Mouse (Mus musculus): ENCODE data around the gene Zan. TPM values are rescaled to one million over a fixed set of nuclear protein-coding genes. Genes with fewer than 3 reads are reported as not detected.
A peak's percentile ranks its signal among the peaks of the same experiment; 100 is the strongest.

Gene Zan
- polyA plus RNA-seq, 1 experiment from 2014 or later: 0.96 TPM

- H3K9me3 ChIP-seq (ENCODE audit: control insufficient read depth, low read length): no peaks in the 10 kb centered on the region
These were observed 45.8 kb upstream of the Zan start for GRCm38 (mm10) chr5:137522711-137523110.

GRCm38 (mm10) chr5:137521861-137522260 is 45.0 kb upstream of the Zan start:
- no peak for ATAC-seq (ENCODE audit: low FRiP score, low TSS enrichment)
- no peak for TF ChIP-seq EP300 (optimal IDR thresholded peaks at IDR 0.05)
- H3K27me3 ChIP-seq (ENCODE audit: control insufficient read depth, insufficient read depth, low read length): no peaks in the 10 kb centered on the region
- WGBS: 72% methylated on average over 9 of the region's 9 CpGs
- no peak overlapping the region for H3K27ac ChIP-seq (replicated peaks)
- peak; percentile 16 for DNase-seq (ENCODE audit: low spot score)
- peaks cover 57% of the 10 kb centered on the region for H3K36me3 ChIP-seq (ENCODE audit: control insufficient read depth, insufficient read depth, low read length)
- H3K9me3 ChIP-seq (ENCODE audit: control insufficient read depth, low read length): no peaks in the 10 kb centered on the region
- H3K4me1 ChIP-seq (replicated peaks; ENCODE audit: control insufficient read depth, insufficient read depth): no peaks in the 10 kb centered on the region
- no peak overlapping the region for H3K4me3 ChIP-seq (ENCODE audit: low read depth, low read length)
- H3K4me2 ChIP-seq (replicated peaks; ENCODE audit: low read depth): no peak overlapping the region
- no peak overlapping the region for H3K9ac ChIP-seq (ENCODE audit: low read length)

More at GRCm38 (mm10) chr5:137522711-137523110, 45.8 kb upstream of the Zan start:
- DNase-seq (ENCODE audit: low spot score) (no peak), ATAC-seq (ENCODE audit: low FRiP score, low TSS enrichment) (no peak)
- H3K27ac ChIP-seq (replicated peaks): no peak overlapping the region
- no peak overlapping the region for H3K9ac ChIP-seq (ENCODE audit: low read length)
- no peaks in the 10 kb centered on the region for H3K4me1 ChIP-seq (replicated peaks; ENCODE audit: control insufficient read depth, insufficient read depth)
- no peak overlapping the region for H3K4me2 ChIP-seq (replicated peaks; ENCODE audit: low read depth)
- no peak overlapping the region for H3K4me3 ChIP-seq (ENCODE audit: low read depth, low read length)
- TF ChIP-seq EP300 (optimal IDR thresholded peaks at IDR 0.05) (no peak), CTCF (IDR thresholded peaks at IDR 0.05; ENCODE audit: low read depth) (no peak)
- 74% methylated on average over 11 of the region's 11 CpGs for WGBS
- peaks cover 61% of the 10 kb centered on the region for H3K36me3 ChIP-seq (ENCODE audit: control insufficient read depth, insufficient read depth, low read length)
- no peaks in the 10 kb centered on the region for H3K27me3 ChIP-seq (ENCODE audit: control insufficient read depth, insufficient read depth, low read length)

GRCm38 (mm10) chr5:137519691-137520550 is 43.1 kb upstream of the Zan start:
- no peak overlapping the region for H3K27ac ChIP-seq (replicated peaks)
- no peaks in the 10 kb centered on the region for H3K27me3 ChIP-seq (ENCODE audit: control insufficient read depth, insufficient read depth, low read length)
- peaks cover 52% of the 10 kb centered on the region for H3K36me3 ChIP-seq (ENCODE audit: control insufficient read depth, insufficient read depth, low read length)
- TF ChIP-seq CTCF (IDR thresholded peaks at IDR 0.05; ENCODE audit: low read depth) (no peak), EP300 (optimal IDR thresholded peaks at IDR 0.05) (no peak)
- 89% methylated on average over 27 of the region's 27 CpGs for WGBS
- ATAC-seq (ENCODE audit: low FRiP score, low TSS enrichment) (no peak), DNase-seq (ENCODE audit: low spot score) (peak; percentile 12)
- no peaks in the 10 kb centered on the region for H3K9me3 ChIP-seq (ENCODE audit: control insufficient read depth, low read length)
- H3K4me1 ChIP-seq (replicated peaks; ENCODE audit: control insufficient read depth, insufficient read depth): no peaks in the 10 kb centered on the region
- H3K4me3 ChIP-seq (ENCODE audit: low read depth, low read length): no peak overlapping the region
- H3K9ac ChIP-seq (ENCODE audit: low read length): no peak overlapping the region
- H3K4me2 ChIP-seq (replicated peaks; ENCODE audit: low read depth): no peak overlapping the region

GRCm38 (mm10) chr5:137518436-137518835 is 41.6 kb upstream of the Zan start, which contains the start of gene Gigyf1:
Gene Gigyf1 (plus strand): TSS chr5:137518548.
- DNase-seq (ENCODE audit: low spot score): peak; percentile 53
- H3K27me3 ChIP-seq (ENCODE audit: control insufficient read depth, insufficient read depth, low read length): no peaks in the 10 kb centered on the region
- no peak within 1 kb of the TSS for H3K4me3 ChIP-seq (ENCODE audit: low read depth, low read length)
- TF ChIP-seq CTCF (IDR thresholded peaks at IDR 0.05; ENCODE audit: low read depth) (peak; percentile 71), EP300 (optimal IDR thresholded peaks at IDR 0.05) (no peak)
- no peak within 1 kb of the TSS for H3K27ac ChIP-seq (replicated peaks)
- no peaks in the 10 kb centered on the region for H3K9me3 ChIP-seq (ENCODE audit: control insufficient read depth, low read length)
- WGBS: 70% methylated on average over 5 of the region's 5 CpGs
- H3K4me1 ChIP-seq (replicated peaks; ENCODE audit: control insufficient read depth, insufficient read depth): no peaks in the 10 kb centered on the region
- H3K36me3 ChIP-seq (ENCODE audit: control insufficient read depth, insufficient read depth, low read length): peaks cover 38% of the 10 kb centered on the region
- H3K4me2 ChIP-seq (replicated peaks; ENCODE audit: low read depth): no peak within 1 kb of the TSS
- H3K9ac ChIP-seq (ENCODE audit: low read length): no peak within 1 kb of the TSS
- ATAC-seq (ENCODE audit: low FRiP score, low TSS enrichment): peak; percentile 30; the same call in 1 of the 2 replicates

- Histone ChIP-seq H3K4me1 (replicated peaks; ENCODE audit: control insufficient read depth, insufficient read depth) (no peaks in the 10 kb centered on the region), H3K4me3 (ENCODE audit: low read depth, low read length) (no peak overlapping the region), H3K27me3 (ENCODE audit: control insufficient read depth, insufficient read depth, low read length) (no peaks in the 10 kb centered on the region), H3K27ac (replicated peaks) (no peak overlapping the region), H3K36me3 (ENCODE audit: control insufficient read depth, insufficient read depth, low read length) (peaks cover 5% of the 10 kb centered on the region; the same call in 1 of the 2 replicates), H3K9ac (ENCODE audit: low read length) (no peak overlapping the region), H3K9me3 (ENCODE audit: control insufficient read depth, low read length) (no peaks in the 10 kb centered on the region), H3K4me2 (replicated peaks; ENCODE audit: low read depth) (no peak overlapping the region)
- no peak for ATAC-seq (ENCODE audit: low FRiP score, low TSS enrichment)
- TF ChIP-seq EP300 (optimal IDR thresholded peaks at IDR 0.05): no peak
- TF ChIP-seq CTCF (IDR thresholded peaks at IDR 0.05; ENCODE audit: low read depth): no peak
- WGBS: 78% methylated on average over 3 of the region's 3 CpGs
- DNase-seq (ENCODE audit: low spot score): no peak
These were observed 37.9 kb upstream of the Zan start for GRCm38 (mm10) chr5:137514811-137515210.

Data from stomach, postnatal 0 days (tissue).